Mouse (Mus musculus) ES-CJ7 (cell line): ENCODE data around the gene Ubald1.

Experiments used
- DNase-seq: peaks from one replicate; pipeline ENCODE4 v3.0.0; 2011; ENCODE audit warnings: low read depth, low spot score

The Ubald1 gene

GRCm38 (mm10) chr16:4880136-4880825 lies at the start of gene Ubald1:
Gene Ubald1 (minus strand): TSS chr16:4880315.
- peak; percentile 100 for DNase-seq

- no peak for DNase-seq
Measured at GRCm38 (mm10) chr16:4928474-4928873, 48.4 kb upstream of the Ubald1 start.

- DNase-seq, result no peak
Measured at GRCm38 (mm10) chr16:4927967-4928366, 47.9 kb upstream of the Ubald1 start.

- DNase-seq, result no peak
Measured at GRCm38 (mm10) chr16:4923996-4924395, 43.9 kb upstream of the Ubald1 start.

- no peak for DNase-seq
Measured at GRCm38 (mm10) chr16:4922481-4922880, 42.4 kb upstream of the Ubald1 start.

GRCm38 (mm10) chr16:4920556-4920955 lies 40.4 kb upstream of the Ubald1 start:
- no peak for DNase-seq

- no peak for DNase-seq
Measured at GRCm38 (mm10) chr16:4916608-4917007, 36.5 kb upstream of the Ubald1 start.

- DNase-seq, result no peak
Measured at GRCm38 (mm10) chr16:4915931-4916330, 35.8 kb upstream of the Ubald1 start.

- DNase-seq, result peak; percentile 88
Measured at GRCm38 (mm10) chr16:4913783-4914735, 33.9 kb upstream of the Ubald1 start.

GRCm38 (mm10) chr16:4912907-4913782 lies 33.0 kb upstream of the Ubald1 start:
- no peak for DNase-seq

- peak; percentile 21 for DNase-seq
Measured at GRCm38 (mm10) chr16:4912074-4912648, 32.0 kb upstream of the Ubald1 start.

GRCm38 (mm10) chr16:4910758-4911157 lies 30.6 kb upstream of the Ubald1 start:
- no peak for DNase-seq

GRCm38 (mm10) chr16:4909745-4910144 lies 29.6 kb upstream of the Ubald1 start:
- DNase-seq, result peak; percentile 60

- DNase-seq, result peak; percentile 61
Measured at GRCm38 (mm10) chr16:4907972-4908371, 27.9 kb upstream of the Ubald1 start.

GRCm38 (mm10) chr16:4907386-4907785 lies 27.3 kb upstream of the Ubald1 start:
- DNase-seq, result no peak

- DNase-seq, result no peak
Measured at GRCm38 (mm10) chr16:4906559-4906958, 26.4 kb upstream of the Ubald1 start.

GRCm38 (mm10) chr16:4905591-4905990 lies 25.5 kb upstream of the Ubald1 start:
- no peak for DNase-seq

- no peak for DNase-seq
Measured at GRCm38 (mm10) chr16:4904878-4905277, 24.8 kb upstream of the Ubald1 start.

GRCm38 (mm10) chr16:4903491-4904102 lies 23.5 kb upstream of the Ubald1 start:
- no peak for DNase-seq

GRCm38 (mm10) chr16:4902390-4902789 lies 22.3 kb upstream of the Ubald1 start:
- no peak for DNase-seq

- DNase-seq, result peak; percentile 27
Measured at GRCm38 (mm10) chr16:4901167-4901566, 21.1 kb upstream of the Ubald1 start.
